Mouse (Mus musculus) T-helper 17 cell (primary cell): ENCODE measurements at regions not wholly inside any gene's neighbourhood (a gene's known extent, or its start where the extent isn't known, plus 50 kb on each side); places are given as distances from the start of the nearest gene placed in this dataset.

Experiments used
- in situ Hi-C, 2 experiments: fragments of 300-600 bp; cut with MboI, MseI; formaldehyde crosslinking; loops; 1 replicate in 1 of 2; 2 replicates in 1 of 2; pipeline ENCODE4 v1.15.1; 2025; ENCODE audit warnings: high pct_unique_total_duplicates in 2 of 2

DNA sequence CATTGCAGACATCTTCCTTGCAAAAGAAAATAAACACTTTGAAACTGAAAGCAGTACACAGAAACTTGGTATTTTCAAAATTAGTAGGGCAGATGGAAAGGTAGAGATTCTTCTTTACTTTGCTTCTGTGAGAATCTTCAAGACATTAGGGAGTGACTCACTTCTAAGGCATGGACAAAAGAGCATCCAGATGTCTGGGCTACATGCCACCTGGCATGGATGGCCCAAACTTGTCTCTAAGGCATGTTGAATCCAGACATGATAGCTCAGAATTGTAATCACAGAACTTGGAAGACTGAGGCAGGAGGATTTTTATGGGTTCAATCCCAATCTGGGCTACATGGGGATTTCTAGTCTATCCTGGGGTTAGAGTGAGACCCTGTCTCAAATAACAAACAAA, 58.4 kb downstream of the Ly6f start:
- in situ Hi-C loops, result no loop called here

DNA sequence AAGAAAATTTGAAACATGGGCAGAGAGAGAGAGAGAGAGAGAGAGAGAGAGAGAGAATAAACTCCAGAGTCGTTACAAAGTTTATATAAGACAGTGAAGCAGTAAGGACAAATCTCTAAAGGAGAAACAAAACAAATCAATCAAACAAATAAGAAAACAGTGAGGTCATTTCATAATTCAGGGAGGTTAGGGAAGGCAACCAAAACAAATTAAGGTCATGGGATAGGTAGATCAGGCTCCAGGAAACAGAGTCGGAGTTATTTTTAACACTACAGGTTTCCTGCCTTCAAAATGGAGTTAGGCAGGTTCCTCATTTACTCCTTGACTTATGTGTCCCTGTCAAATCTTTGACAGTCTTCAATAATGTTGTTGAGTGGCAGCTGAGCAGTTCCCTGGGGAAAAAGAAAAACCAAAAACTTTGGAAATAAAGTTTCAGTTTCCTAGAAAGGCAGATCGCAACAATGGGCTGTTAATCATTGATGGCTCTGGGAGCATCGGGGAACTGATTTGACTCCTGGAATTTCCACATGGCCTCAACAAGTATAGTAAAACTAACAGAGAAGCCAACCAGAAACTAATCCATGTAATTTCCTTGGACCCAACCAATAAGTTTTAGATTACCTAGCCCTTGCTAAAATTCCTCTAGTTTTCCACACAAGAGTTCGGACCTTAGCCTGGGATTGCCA, 88.0 kb downstream of the Ly6f start:
- in situ Hi-C loops, result loop anchor here in 1 of 2 experiments (5.0 kb wide), 1 partner anchor 46 kb away; no protein-coding TSS in a partner anchor

- in situ Hi-C loops, result no loop called here
These were observed 103.4 kb downstream of the Ly6f start for GRCm38 (mm10) chr15:75371618-75372017.

- in situ Hi-C loops, result no loop called here
These were observed 108.3 kb downstream of the Ly6f start for GRCm38 (mm10) chr15:75376391-75377100.

DNA sequence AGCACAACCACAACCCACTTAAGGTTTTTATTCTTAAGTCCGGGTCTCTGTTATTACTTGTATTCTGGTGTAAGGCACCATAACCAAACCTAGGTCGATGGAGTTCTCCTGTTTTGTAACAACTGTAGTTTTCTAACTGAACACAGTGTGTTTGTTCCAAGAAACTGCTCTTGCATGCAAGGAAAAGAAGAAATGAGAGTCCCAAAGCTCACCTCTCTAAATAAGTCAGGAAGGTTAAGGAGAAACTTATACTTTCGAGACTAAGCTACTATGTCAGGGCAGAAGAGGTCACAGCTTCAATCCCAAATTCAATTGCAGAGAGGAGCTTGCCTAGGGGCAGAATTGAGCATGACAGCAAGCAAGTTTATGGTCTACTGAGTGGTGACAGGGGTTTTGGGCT, 109.9 kb downstream of the Ly6f start:
- in situ Hi-C loops, result no loop called here

- in situ Hi-C loops, result no loop called here
These were observed 111.6 kb downstream of the Ly6f start for GRCm38 (mm10) chr15:75379867-75380266.

DNA sequence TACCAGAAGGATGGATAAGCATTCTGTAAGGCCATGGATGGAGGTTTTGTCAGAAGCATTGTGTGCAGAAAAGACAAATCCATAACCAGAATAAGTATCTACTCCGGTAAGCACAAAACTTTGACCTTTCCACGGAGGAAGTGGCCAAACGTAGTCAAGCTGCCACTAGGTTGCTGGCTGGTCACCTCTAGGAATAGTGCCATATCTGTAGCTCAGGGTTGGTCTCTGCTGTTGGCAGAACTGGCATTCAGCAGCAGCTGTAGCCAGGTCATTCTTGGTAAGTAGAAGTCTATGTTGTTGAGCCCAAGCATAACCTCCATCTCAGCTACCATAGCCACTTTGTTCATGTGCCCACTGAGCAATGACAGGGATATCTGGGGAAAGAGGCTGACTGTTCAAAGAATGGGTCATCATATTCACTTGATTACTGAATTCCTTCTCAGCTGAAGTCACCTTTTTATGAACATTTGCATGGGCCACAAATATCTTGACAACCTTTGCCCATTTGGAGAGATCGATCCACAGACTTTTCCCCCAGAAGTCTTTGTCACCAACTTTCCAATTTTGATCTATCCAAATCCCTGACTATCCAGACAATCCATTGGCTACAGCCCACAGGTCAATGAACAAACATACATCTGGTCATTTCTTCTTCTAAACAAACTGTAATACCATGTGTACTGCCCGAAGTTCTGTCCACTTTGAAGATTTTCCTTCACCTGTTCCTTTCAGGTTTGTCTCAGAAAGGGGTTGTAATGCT, 114.2 kb downstream of the Ly6f start:
- in situ Hi-C loops, result no loop called here

GRCm38 (mm10) chr15:75392924-75393464, 124.8 kb downstream of the Ly6f start:
- in situ Hi-C loops, result loop anchor here in 1 of 2 experiments (10.0 kb wide), 1 partner anchor 192 kb away; no protein-coding TSS in a partner anchor

- in situ Hi-C loops, result loop anchor here in 1 of 2 experiments (10.0 kb wide), 1 partner anchor 188 kb away; no protein-coding TSS in a partner anchor
These were observed 129.1 kb downstream of the Ly6f start for GRCm38 (mm10) chr15:75397276-75397675.
